Mouse (Mus musculus): ENCODE measurements at regions not wholly inside any gene's neighbourhood (a gene's known extent, or its start where the extent isn't known, plus 50 kb on each side); places are given as distances from the start of the nearest gene placed in this dataset.

GRCm38 (mm10) chr15:51594060-51594459, 2290.6 kb upstream of the Gm7489 start:
- TF ChIP-seq CTCF (conservative IDR thresholded peaks at IDR 0.05; ENCODE audit: insufficient read depth, insufficient read length, low read depth, low read length), result no peak
- no peak for TF ChIP-seq POLR2A (IDR thresholded peaks at IDR 0.05; ENCODE audit: low read depth, low read length)
